Mouse (Mus musculus) heart, postnatal 0 days (tissue): Measurements from ENCODE around the gene Lclat1.

Experiments used
- CTCF ChIP-seq: IDR thresholded peaks from 2 replicates; pipeline ENCODE4 v1.5.1; 2016; ENCODE audit warnings: antibody characterized with exemption, control low read depth, low read depth
- EP300 ChIP-seq: IDR thresholded peaks from 2 replicates; pipeline ENCODE4 v1.6.1; 2016; ENCODE audit warnings: antibody characterized with exemption, low read depth

- TF ChIP-seq CTCF (no peak), EP300 (no peak)
Observed at GRCm38 (mm10) chr17:73112128-73112527, 4.3 kb downstream of the Lclat1 start.
